Mouse (Mus musculus): ENCODE results near the gene 1700067K01Rik. TPM values are rescaled to one million over a fixed set of nuclear protein-coding genes. Genes with fewer than 3 reads are reported as not detected.

The 1700067K01Rik gene
- polyA plus RNA-seq, 1 experiment = 0.13 TPM

DNA sequence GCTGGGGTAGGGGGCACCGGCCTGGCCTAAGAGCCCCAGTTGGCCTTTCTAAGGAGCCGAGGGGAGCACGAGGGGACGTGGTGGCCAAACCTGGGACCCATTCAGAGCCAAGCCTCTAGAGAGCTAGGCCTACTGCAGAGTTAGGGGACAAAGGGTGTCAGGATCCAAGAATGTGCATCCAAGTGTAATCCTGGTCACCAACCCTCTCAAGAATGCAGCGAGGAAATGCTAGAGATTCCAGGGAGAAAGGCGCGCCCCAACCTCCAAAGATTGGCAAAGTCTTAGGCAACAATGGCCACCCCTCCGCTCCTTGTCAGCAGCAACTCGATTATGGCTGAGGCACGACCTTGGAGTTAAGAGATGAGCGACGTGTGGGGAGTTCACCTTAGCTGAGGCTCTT is 20.3 kb downstream of the 1700067K01Rik start:
- no peak overlapping the region for H3K27ac ChIP-seq (ENCODE audit: insufficient read depth, low read length)
- no peaks in the 10 kb centered on the region for H3K4me1 ChIP-seq (ENCODE audit: control insufficient read depth, insufficient read depth, low read length)
- no peak overlapping the region for H3K4me3 ChIP-seq (ENCODE audit: insufficient read depth, low read length)
- TF ChIP-seq CTCF (IDR thresholded peaks at IDR 0.05; ENCODE audit: extremely low read depth, insufficient read depth, low read length) = no peak
- no peak for TF ChIP-seq POLR2A (IDR thresholded peaks at IDR 0.05; ENCODE audit: extremely low read depth, insufficient read depth, low read length)

DNA sequence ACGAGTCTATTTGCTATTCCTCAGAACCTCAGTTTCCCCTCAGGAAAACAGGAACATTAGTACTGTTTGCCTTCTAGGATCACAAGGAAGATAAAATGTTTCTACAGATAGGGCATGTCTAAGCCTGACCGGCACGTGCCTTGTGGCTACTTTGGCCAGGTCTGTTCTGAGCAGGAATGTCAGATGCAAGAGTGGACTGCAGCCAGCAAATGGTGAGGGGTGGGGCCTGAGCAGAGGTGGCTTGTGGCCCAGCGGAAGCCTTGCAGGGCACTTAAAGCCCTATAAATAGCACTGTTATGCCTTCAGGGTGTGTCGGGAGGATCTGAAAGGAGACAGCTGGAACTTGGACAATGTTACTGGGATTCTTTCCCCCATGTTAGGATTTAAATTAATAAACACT is 21.8 kb downstream of the 1700067K01Rik start:
- no peak for TF ChIP-seq CTCF (IDR thresholded peaks at IDR 0.05; ENCODE audit: extremely low read depth, insufficient read depth, low read length)
- TF ChIP-seq POLR2A (IDR thresholded peaks at IDR 0.05; ENCODE audit: extremely low read depth, insufficient read depth, low read length) = no peak
- Histone ChIP-seq H3K4me1 (ENCODE audit: control insufficient read depth, insufficient read depth, low read length) (no peaks in the 10 kb centered on the region), H3K27ac (ENCODE audit: insufficient read depth, low read length) (no peak overlapping the region), H3K4me3 (ENCODE audit: insufficient read depth, low read length) (no peak overlapping the region)

DNA sequence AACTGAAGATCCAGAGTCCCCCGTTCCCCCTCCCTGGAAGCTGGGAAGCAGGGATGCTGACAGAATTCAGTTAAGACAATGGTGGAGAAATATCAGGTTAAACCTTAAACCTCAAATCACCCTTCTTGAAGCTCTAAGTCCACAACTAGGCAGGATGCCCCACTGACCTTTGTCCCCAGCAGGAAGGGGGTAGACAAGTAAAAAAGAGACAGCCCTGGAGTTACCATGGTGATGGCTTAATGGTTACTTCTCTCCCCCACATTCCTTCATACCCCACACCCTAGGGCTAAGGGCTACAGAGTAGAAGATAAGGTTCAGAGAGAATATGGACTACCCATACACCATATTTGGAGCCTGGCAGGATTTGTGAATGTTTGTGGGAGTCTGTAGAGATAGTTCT is 22.3 kb downstream of the 1700067K01Rik start:
- no peak overlapping the region for H3K27ac ChIP-seq (ENCODE audit: insufficient read depth, low read length)
- H3K4me1 ChIP-seq (ENCODE audit: control insufficient read depth, insufficient read depth, low read length) = no peaks in the 10 kb centered on the region
- TF ChIP-seq POLR2A (IDR thresholded peaks at IDR 0.05; ENCODE audit: extremely low read depth, insufficient read depth, low read length) (no peak), CTCF (IDR thresholded peaks at IDR 0.05; ENCODE audit: extremely low read depth, insufficient read depth, low read length) (no peak)
- no peak overlapping the region for H3K4me3 ChIP-seq (ENCODE audit: insufficient read depth, low read length)

DNA sequence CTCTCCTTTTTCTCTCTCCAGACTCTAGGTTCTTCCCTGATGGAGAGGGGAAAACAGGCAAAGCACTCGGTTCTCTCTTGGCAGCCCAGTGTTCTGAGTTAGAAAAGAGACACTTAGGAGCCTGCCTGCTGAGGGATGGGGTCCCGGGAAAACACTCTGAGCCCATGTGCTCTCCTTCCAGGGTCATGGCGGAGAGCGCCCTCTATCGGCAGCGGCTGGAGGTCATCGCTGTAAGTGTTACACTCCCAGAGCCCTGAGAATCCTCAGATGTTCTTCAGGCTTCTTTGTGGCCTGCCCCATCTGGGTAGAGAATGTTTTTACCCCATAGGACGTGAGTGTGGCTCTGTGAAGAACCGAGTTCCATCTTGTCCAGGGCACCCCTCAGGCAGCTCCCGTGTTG is 22.9 kb downstream of the 1700067K01Rik start:
- TF ChIP-seq POLR2A (IDR thresholded peaks at IDR 0.05; ENCODE audit: extremely low read depth, insufficient read depth, low read length) = no peak
- peak; percentile 32; the same call in 1 of the 2 replicates for TF ChIP-seq CTCF (IDR thresholded peaks at IDR 0.05; ENCODE audit: extremely low read depth, insufficient read depth, low read length)
- H3K4me1 ChIP-seq (ENCODE audit: control insufficient read depth, insufficient read depth, low read length) = no peaks in the 10 kb centered on the region
- no peak overlapping the region for H3K27ac ChIP-seq (ENCODE audit: insufficient read depth, low read length)
- no peak overlapping the region for H3K4me3 ChIP-seq (ENCODE audit: insufficient read depth, low read length)

DNA sequence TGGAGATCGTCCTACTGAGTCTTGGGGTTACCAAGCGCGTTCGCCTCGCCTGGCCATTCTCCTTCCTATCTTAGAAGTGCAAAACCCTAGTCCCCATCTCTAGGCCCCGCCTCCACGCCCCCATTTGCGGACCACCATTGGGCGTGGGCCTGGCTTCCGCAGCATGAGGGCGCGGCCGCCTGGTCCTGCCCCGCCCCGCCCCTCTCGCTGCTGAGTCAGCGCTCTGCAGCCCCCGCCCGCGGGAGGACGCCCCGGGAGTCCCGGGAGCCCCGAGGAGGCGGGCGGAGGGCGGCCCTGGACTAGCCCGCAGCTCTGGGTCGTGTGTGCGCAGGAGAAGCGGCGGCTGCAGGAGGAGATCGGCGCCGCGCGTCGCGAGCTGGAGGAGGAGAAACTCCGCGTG is 24.6 kb downstream of the 1700067K01Rik start:
- peak overlapping the region; percentile 10 for H3K4me3 ChIP-seq (ENCODE audit: insufficient read depth, low read length)
- no peaks in the 10 kb centered on the region for H3K4me1 ChIP-seq (ENCODE audit: control insufficient read depth, insufficient read depth, low read length)
- no peak overlapping the region for H3K27ac ChIP-seq (ENCODE audit: insufficient read depth, low read length)
- TF ChIP-seq CTCF (IDR thresholded peaks at IDR 0.05; ENCODE audit: extremely low read depth, insufficient read depth, low read length) (no peak), POLR2A (IDR thresholded peaks at IDR 0.05; ENCODE audit: extremely low read depth, insufficient read depth, low read length) (no peak)

DNA sequence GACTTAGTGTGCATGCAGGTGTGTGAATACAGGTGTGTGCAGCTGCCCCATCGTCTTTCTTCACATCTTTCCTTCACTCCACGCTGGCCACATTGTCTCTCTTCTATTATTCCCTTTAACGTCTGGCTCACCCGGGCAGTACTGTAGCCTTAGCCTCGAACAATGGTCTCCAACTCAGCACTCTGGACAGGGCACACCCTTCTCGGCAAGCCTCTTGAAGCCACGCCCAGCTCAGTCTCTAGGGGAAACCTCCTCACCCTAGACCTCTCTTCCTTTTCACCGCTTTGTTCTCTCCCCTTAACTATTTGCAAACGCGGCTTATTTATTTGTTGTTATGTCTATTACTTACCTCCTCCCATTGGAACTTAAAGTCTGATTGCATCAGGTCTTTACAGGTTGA is 26.1 kb downstream of the 1700067K01Rik start:
- TF ChIP-seq CTCF (IDR thresholded peaks at IDR 0.05; ENCODE audit: extremely low read depth, insufficient read depth, low read length) = no peak
- TF ChIP-seq POLR2A (IDR thresholded peaks at IDR 0.05; ENCODE audit: extremely low read depth, insufficient read depth, low read length) = no peak
- Histone ChIP-seq H3K27ac (ENCODE audit: insufficient read depth, low read length) (no peak overlapping the region), H3K4me1 (ENCODE audit: control insufficient read depth, insufficient read depth, low read length) (no peaks in the 10 kb centered on the region), H3K4me3 (ENCODE audit: insufficient read depth, low read length) (no peak overlapping the region)

DNA sequence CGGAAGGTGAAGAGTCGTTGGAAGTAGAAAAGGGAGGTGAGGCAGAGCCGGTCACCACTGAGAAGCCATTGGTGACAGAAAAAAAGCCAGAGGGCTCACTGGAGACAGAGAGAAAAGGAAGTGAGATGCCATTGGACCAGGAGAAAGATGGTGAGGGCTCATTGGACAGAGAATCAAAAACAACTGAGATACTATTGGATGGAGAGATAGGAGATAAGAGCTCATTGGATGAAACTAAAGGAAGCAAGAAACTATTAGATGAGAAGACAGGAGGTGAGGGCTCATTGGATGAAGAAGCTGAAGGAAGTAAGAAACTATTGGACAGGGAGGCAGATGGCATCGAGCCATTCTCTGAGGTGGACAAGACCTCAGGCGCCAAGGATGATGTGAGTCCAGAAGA is 28.0 kb downstream of the 1700067K01Rik start:
- H3K4me3 ChIP-seq (ENCODE audit: insufficient read depth, low read length) = no peak overlapping the region
- no peak overlapping the region for H3K27ac ChIP-seq (ENCODE audit: insufficient read depth, low read length)

DNA sequence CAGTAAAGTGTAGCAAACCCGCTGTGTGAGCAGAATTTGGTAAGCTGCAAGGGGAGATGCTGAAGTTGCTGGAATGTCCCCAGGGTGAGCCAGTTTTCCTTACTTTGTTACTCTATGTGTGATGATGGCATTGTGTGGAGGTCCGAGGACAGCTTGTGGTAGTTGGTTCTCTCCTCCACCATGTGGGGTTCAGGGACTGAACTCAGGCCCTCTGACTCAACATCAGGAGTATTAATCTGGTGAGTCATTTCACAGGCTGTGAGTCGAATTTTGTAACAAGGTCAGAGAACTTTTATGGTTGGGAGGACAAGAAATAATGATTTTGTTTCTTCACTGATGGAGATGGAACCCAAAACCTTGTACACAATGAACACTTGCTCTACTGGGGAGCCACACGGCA is 31.5 kb downstream of the 1700067K01Rik start:
- Histone ChIP-seq H3K27ac (ENCODE audit: insufficient read depth, low read length) (no peak overlapping the region), H3K4me3 (ENCODE audit: insufficient read depth, low read length) (no peak overlapping the region), H3K4me1 (ENCODE audit: control insufficient read depth, insufficient read depth, low read length) (no peaks in the 10 kb centered on the region)
- no peak for TF ChIP-seq CTCF (IDR thresholded peaks at IDR 0.05; ENCODE audit: extremely low read depth, insufficient read depth, low read length)
- no peak for TF ChIP-seq POLR2A (IDR thresholded peaks at IDR 0.05; ENCODE audit: extremely low read depth, insufficient read depth, low read length)

More for the DNA sequence above, 28.0 kb downstream of the 1700067K01Rik start:
- no peaks in the 10 kb centered on the region for H3K4me1 ChIP-seq (ENCODE audit: control insufficient read depth, insufficient read depth, low read length)
- TF ChIP-seq CTCF (IDR thresholded peaks at IDR 0.05; ENCODE audit: extremely low read depth, insufficient read depth, low read length) = no peak
- no peak for TF ChIP-seq POLR2A (IDR thresholded peaks at IDR 0.05; ENCODE audit: extremely low read depth, insufficient read depth, low read length)

DNA sequence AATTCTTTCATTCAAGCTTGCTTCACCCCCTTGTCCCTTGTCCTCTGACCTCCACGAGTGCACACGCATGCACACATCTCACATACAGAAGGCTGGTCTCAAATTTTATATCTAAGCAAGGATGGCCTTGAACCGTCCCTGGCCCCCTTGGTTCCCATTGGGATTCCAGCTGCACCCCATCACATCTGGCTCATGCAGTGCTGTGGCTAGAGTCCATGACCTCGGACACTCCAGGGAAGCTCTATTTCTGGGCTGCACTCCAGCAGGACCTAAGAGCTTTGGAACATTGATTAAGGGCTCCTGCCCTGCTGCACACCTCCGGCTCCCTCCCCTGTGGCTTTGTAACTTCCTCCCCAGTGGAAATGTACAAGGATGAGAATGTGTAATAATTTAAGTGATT is 36.7 kb downstream of the 1700067K01Rik start:
- Histone ChIP-seq H3K4me1 (ENCODE audit: control insufficient read depth, insufficient read depth, low read length) (no peaks in the 10 kb centered on the region), H3K27ac (ENCODE audit: insufficient read depth, low read length) (no peak overlapping the region), H3K4me3 (ENCODE audit: insufficient read depth, low read length) (no peak overlapping the region)
- no peak for TF ChIP-seq POLR2A (IDR thresholded peaks at IDR 0.05; ENCODE audit: extremely low read depth, insufficient read depth, low read length)
- no peak for TF ChIP-seq CTCF (IDR thresholded peaks at IDR 0.05; ENCODE audit: extremely low read depth, insufficient read depth, low read length)

DNA sequence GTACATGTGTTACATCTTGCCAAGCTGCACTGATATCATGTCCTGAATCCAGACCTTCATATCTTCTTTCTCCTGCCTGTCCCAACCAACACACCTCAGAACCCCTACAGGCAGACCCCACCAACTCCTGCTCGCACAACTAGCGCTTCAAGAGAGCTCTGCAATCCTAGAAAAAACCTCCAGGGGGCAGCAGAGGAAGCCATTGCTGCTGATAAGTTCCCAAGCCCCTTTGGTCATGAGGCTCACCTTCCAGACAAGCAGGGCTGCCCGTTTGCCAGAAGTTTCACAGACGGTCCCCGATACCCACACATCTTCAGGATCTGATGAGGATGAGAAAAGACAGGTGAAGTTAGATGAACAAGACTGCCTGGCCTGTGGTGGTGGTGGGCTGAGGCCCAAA is 37.7 kb downstream of the 1700067K01Rik start:
- Histone ChIP-seq H3K27ac (ENCODE audit: insufficient read depth, low read length) (no peak overlapping the region), H3K4me1 (ENCODE audit: control insufficient read depth, insufficient read depth, low read length) (no peaks in the 10 kb centered on the region), H3K4me3 (ENCODE audit: insufficient read depth, low read length) (no peak overlapping the region)
- TF ChIP-seq POLR2A (IDR thresholded peaks at IDR 0.05; ENCODE audit: extremely low read depth, insufficient read depth, low read length) (no peak), CTCF (IDR thresholded peaks at IDR 0.05; ENCODE audit: extremely low read depth, insufficient read depth, low read length) (peak; percentile 80)

Measured in cortical plate, adult 2 months (tissue).